Mouse (Mus musculus): ENCODE measurements around the gene Spp1. TPM values are rescaled to one million over a fixed set of nuclear protein-coding genes. Genes with fewer than 3 reads are reported as not detected.

Spp1 gene
- 7.1 and 65.2 TPM in 2 replicates for polyA plus RNA-seq (2014; fragmentation: Nextera tagmentation; extraction: Ambion mirVana)

DNA sequence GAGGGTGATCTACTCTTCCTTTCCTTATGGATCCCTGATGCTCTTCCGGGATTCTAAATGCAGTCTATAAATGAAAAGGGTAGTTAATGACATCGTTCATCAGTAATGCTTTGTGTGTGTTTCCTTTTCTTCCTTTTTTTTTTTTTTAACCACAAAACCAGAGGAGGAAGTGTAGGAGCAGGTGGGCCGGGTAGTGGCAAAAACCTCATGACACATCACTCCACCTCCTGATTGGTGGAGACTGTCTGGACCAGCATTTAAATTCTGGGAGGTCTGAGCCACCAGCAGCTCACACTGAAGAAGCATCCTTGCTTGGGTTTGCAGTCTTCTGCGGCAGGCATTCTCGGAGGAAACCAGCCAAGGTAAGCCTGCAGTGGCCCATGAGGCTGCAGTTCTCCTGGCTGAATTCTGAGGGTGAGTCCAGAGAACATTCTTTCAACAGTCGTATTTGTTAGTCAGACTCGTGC lies at the start of gene Spp1:
Gene Spp1, plus strand, starts transcription at position 284 of the 467 bp plus-strand sequence.
- H3K9ac ChIP-seq (replicated peaks; ENCODE audit: low read length), result no peak within 1 kb of the TSS
- WGBS, result 72% methylated on average over 7 of the region's 7 CpGs
- no peak within 1 kb of the TSS for H3K27ac ChIP-seq (replicated peaks; ENCODE audit: low read depth, low read length)
- DNase-seq (no peak), ATAC-seq (ENCODE audit: low FRiP score, low TSS enrichment) (no peak)
- no peak within 1 kb of the TSS for H3K4me2 ChIP-seq (ENCODE audit: low read length)
- no peaks in the 10 kb centered on the region for H3K9me3 ChIP-seq (ENCODE audit: control insufficient read depth, low read length)
- no peaks in the 10 kb centered on the region for H3K36me3 ChIP-seq (ENCODE audit: control insufficient read depth, insufficient read depth, low read length)
- no peaks in the 10 kb centered on the region for H3K27me3 ChIP-seq (ENCODE audit: control insufficient read depth, insufficient read depth, low read length)
- H3K4me1 ChIP-seq (ENCODE audit: control insufficient read depth, insufficient read depth, low read length), result no peaks in the 10 kb centered on the region
- no peak within 1 kb of the TSS for H3K4me3 ChIP-seq (replicated peaks; ENCODE audit: low read depth, low read length)

DNA sequence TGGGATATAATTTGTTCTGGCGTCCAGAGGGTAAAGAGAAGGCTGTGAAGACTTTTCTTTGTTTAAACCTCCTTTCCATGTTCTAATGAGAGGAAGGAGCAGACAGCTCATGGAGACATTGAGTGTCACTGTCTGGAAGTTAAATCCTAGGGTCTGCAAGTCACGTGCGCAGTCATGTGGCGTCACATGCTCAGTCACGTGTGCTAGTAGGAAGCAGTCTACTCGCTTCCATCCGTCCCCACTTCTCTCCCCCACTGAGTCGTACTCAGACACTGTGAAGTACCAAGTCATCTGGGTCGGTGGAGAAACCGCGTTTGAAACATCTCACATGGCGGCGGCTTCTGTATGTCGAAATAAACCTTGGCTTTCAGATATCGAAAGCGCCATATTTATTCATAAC lies 49.4 kb upstream of the Spp1 start:
- no peak for DNase-seq
- WGBS, result 93% methylated on average over 16 of the region's 16 CpGs
- no peak overlapping the region for H3K27ac ChIP-seq (replicated peaks; ENCODE audit: low read depth, low read length)
- no peak for ATAC-seq (ENCODE audit: low FRiP score, low TSS enrichment)
- H3K9me3 ChIP-seq (ENCODE audit: control insufficient read depth, low read length), result no peaks in the 10 kb centered on the region
- no peaks in the 10 kb centered on the region for H3K4me1 ChIP-seq (ENCODE audit: control insufficient read depth, insufficient read depth, low read length)
- no peak overlapping the region for H3K4me3 ChIP-seq (replicated peaks; ENCODE audit: low read depth, low read length)
- H3K4me2 ChIP-seq (ENCODE audit: low read length), result no peak overlapping the region
- H3K27me3 ChIP-seq (ENCODE audit: control insufficient read depth, insufficient read depth, low read length), result no peaks in the 10 kb centered on the region
- H3K9ac ChIP-seq (replicated peaks; ENCODE audit: low read length), result no peak overlapping the region
- no peaks in the 10 kb centered on the region for H3K36me3 ChIP-seq (ENCODE audit: control insufficient read depth, insufficient read depth, low read length)

DNA sequence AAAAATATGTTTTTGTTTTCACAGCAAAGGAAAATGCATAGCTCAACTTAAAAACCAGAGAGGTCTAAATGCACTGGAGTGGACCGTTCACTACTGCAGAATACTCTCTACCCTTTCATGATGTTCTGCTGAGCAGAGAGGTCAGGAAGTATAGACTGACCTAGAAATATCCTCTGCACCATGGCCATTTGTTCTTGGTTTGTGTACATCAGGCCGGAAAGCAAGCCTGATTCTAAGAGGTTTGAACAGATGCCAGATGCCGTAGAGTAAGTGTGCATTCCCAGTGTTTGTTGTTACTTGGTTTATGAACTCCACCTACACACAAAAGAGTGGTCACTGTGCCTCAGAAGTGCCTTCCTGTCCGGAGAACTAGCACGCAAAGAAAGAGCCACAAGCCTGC lies 48.0 kb upstream of the Spp1 start:
- Histone ChIP-seq H3K4me2 (ENCODE audit: low read length) (no peak overlapping the region), H3K27me3 (ENCODE audit: control insufficient read depth, insufficient read depth, low read length) (no peaks in the 10 kb centered on the region), H3K4me1 (ENCODE audit: control insufficient read depth, insufficient read depth, low read length) (no peaks in the 10 kb centered on the region), H3K4me3 (replicated peaks; ENCODE audit: low read depth, low read length) (no peak overlapping the region), H3K27ac (replicated peaks; ENCODE audit: low read depth, low read length) (no peak overlapping the region), H3K9ac (replicated peaks; ENCODE audit: low read length) (no peak overlapping the region), H3K36me3 (ENCODE audit: control insufficient read depth, insufficient read depth, low read length) (no peaks in the 10 kb centered on the region), H3K9me3 (ENCODE audit: control insufficient read depth, low read length) (no peaks in the 10 kb centered on the region)
- 90% methylated on average over 5 of the region's 5 CpGs for WGBS
- DNase-seq, result no peak
- ATAC-seq (ENCODE audit: low FRiP score, low TSS enrichment), result no peak

DNA sequence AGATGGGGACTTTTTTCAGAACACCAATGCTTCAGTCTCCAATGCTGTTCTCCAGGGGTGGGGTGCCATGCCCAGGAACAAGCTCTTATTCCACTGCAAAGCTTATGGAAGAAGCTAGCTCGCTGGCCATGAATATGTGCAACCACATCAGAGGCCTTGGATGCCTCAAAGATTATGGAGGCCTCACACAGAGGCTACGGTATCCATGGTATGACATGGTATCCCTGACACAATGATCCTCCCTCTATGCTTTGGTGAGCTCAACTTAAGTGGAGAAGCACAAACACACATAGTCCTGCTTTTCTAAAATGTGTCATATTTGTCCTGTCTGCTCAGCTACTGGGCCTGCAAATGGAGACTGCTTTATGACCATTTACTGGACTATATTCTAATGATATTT lies 44.0 kb upstream of the Spp1 start:
- Histone ChIP-seq H3K4me1 (ENCODE audit: control insufficient read depth, insufficient read depth, low read length) (no peaks in the 10 kb centered on the region), H3K36me3 (ENCODE audit: control insufficient read depth, insufficient read depth, low read length) (no peaks in the 10 kb centered on the region), H3K27me3 (ENCODE audit: control insufficient read depth, insufficient read depth, low read length) (no peaks in the 10 kb centered on the region), H3K9me3 (ENCODE audit: control insufficient read depth, low read length) (no peaks in the 10 kb centered on the region), H3K4me2 (ENCODE audit: low read length) (no peak overlapping the region), H3K27ac (replicated peaks; ENCODE audit: low read depth, low read length) (no peak overlapping the region), H3K4me3 (replicated peaks; ENCODE audit: low read depth, low read length) (no peak overlapping the region), H3K9ac (replicated peaks; ENCODE audit: low read length) (no peak overlapping the region)
- 77% methylated on average over 2 of the region's 2 CpGs for WGBS
- DNase-seq (no peak), ATAC-seq (ENCODE audit: low FRiP score, low TSS enrichment) (no peak)

DNA sequence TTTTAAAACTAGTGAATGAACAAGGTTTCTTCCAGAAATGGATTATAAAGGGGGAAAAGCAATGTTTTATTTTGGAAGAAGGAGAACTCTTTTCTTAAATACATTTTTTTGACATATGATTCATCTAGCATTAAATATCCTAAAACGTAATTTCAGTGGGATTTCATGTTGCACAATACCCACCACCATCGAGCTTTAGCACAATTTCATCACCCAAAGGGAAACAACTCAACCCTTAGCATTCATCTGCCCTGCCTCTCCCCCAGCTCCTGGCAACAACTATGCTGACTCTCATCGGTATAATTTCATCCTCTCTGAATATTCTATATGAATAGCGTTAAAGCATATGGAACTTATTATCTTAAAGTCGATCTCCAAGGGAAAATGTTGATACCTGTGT lies 42.1 kb upstream of the Spp1 start:
- Histone ChIP-seq H3K4me1 (ENCODE audit: control insufficient read depth, insufficient read depth, low read length) (no peaks in the 10 kb centered on the region), H3K27ac (replicated peaks; ENCODE audit: low read depth, low read length) (no peak overlapping the region), H3K27me3 (ENCODE audit: control insufficient read depth, insufficient read depth, low read length) (no peaks in the 10 kb centered on the region), H3K9me3 (ENCODE audit: control insufficient read depth, low read length) (no peaks in the 10 kb centered on the region), H3K4me2 (ENCODE audit: low read length) (no peak overlapping the region), H3K4me3 (replicated peaks; ENCODE audit: low read depth, low read length) (no peak overlapping the region), H3K36me3 (ENCODE audit: control insufficient read depth, insufficient read depth, low read length) (no peaks in the 10 kb centered on the region), H3K9ac (replicated peaks; ENCODE audit: low read length) (no peak overlapping the region)
- WGBS, result 89% methylated on average over 5 of the region's 5 CpGs
- ATAC-seq (ENCODE audit: low FRiP score, low TSS enrichment), result no peak
- DNase-seq, result no peak

DNA sequence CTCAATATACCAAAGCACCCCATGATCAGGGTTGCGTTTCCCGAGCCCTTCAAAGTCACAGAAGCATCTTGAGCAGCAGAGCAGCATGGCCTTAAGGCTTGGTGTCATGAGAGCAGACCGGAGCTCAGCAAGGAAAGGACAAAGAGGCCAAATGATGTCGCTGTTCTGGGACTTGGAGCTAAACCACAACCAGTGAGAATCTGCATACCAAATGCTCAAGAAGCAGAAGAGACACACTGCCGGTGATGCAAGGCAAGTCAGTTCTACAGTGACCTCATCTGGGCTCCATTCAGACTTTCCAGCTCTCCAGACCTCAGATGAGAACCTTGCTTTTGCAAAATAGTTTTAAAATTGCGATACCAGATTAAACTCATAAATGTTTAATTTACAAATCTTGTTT lies 38.6 kb upstream of the Spp1 start:
- Histone ChIP-seq H3K27ac (replicated peaks; ENCODE audit: low read depth, low read length) (no peak overlapping the region), H3K9ac (replicated peaks; ENCODE audit: low read length) (no peak overlapping the region), H3K9me3 (ENCODE audit: control insufficient read depth, low read length) (no peaks in the 10 kb centered on the region), H3K4me1 (ENCODE audit: control insufficient read depth, insufficient read depth, low read length) (no peaks in the 10 kb centered on the region), H3K4me3 (replicated peaks; ENCODE audit: low read depth, low read length) (no peak overlapping the region), H3K4me2 (ENCODE audit: low read length) (no peak overlapping the region), H3K36me3 (ENCODE audit: control insufficient read depth, insufficient read depth, low read length) (no peaks in the 10 kb centered on the region), H3K27me3 (ENCODE audit: control insufficient read depth, insufficient read depth, low read length) (no peaks in the 10 kb centered on the region)
- ATAC-seq (ENCODE audit: low FRiP score, low TSS enrichment) (no peak), DNase-seq (no peak)
- WGBS, result 75% methylated on average over 6 of the region's 6 CpGs

DNA sequence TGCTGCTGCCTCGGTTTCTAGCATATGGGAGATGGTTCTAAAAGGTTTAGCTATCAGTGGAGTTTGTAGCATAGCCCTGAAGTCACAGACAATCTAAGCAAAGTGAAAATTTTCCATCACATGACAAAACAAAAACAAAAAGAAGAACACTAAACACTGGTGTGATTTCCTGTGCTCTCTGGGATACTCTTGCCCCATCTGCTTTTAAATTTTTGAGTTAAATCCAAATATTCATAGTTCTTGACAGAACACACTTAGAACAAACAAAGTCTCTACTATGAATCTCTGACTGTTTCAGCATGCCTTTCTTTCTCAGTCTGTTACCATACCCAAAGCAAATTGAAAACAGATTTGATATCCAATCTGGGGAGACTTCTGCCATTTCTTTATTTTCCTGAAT lies 36.9 kb upstream of the Spp1 start:
- no peak for DNase-seq
- no peak overlapping the region for H3K9ac ChIP-seq (replicated peaks; ENCODE audit: low read length)
- H3K27me3 ChIP-seq (ENCODE audit: control insufficient read depth, insufficient read depth, low read length), result no peaks in the 10 kb centered on the region
- WGBS, result 71% methylated on average over 1 of the region's 1 CpGs
- H3K4me2 ChIP-seq (ENCODE audit: low read length), result no peak overlapping the region
- ATAC-seq (ENCODE audit: low FRiP score, low TSS enrichment), result no peak
- H3K27ac ChIP-seq (replicated peaks; ENCODE audit: low read depth, low read length), result no peak overlapping the region
- no peaks in the 10 kb centered on the region for H3K4me1 ChIP-seq (ENCODE audit: control insufficient read depth, insufficient read depth, low read length)
- H3K9me3 ChIP-seq (ENCODE audit: control insufficient read depth, low read length), result no peaks in the 10 kb centered on the region
- no peaks in the 10 kb centered on the region for H3K36me3 ChIP-seq (ENCODE audit: control insufficient read depth, insufficient read depth, low read length)
- H3K4me3 ChIP-seq (replicated peaks; ENCODE audit: low read depth, low read length), result no peak overlapping the region

DNA sequence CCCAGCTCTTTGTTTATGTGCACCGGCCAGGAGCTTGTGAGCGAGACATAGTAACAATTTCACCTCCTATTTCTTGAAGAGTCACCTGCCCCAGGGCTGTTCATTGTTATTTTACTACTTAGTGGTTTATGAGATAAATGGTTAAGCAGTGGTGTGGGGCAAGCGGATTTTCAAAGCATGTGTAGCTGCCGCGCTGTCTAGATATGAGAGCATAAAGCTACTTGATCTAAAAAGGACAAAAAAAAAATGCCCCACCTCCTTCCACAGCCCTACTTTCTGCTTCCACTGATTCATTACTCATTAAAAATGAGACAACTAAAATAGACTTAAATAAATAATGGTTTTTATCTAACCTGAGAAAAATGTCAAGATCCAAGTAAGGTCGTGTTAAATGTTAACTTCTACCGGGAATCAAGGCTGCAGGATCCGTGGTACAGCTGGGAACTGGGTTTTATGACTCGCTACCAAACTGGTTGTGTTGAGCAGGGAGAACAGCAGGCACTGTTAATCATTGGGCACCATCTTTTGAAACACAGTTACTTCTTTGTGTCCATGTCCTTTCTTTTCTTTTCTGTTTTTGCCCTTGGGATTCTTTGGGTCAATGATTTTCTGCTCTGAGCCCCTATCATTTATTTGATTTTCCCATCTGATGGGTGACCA lies 35.5 kb upstream of the Spp1 start:
- ATAC-seq (ENCODE audit: low FRiP score, low TSS enrichment) (no peak), DNase-seq (no peak)
- 70% methylated on average over 9 of the region's 9 CpGs for WGBS
- H3K27ac ChIP-seq (replicated peaks; ENCODE audit: low read depth, low read length), result no peak overlapping the region
- no peaks in the 10 kb centered on the region for H3K4me1 ChIP-seq (ENCODE audit: control insufficient read depth, insufficient read depth, low read length)
- no peaks in the 10 kb centered on the region for H3K27me3 ChIP-seq (ENCODE audit: control insufficient read depth, insufficient read depth, low read length)
- H3K9me3 ChIP-seq (ENCODE audit: control insufficient read depth, low read length), result no peaks in the 10 kb centered on the region
- H3K4me2 ChIP-seq (ENCODE audit: low read length), result no peak overlapping the region
- H3K9ac ChIP-seq (replicated peaks; ENCODE audit: low read length), result no peak overlapping the region
- H3K36me3 ChIP-seq (ENCODE audit: control insufficient read depth, insufficient read depth, low read length), result no peaks in the 10 kb centered on the region
- H3K4me3 ChIP-seq (replicated peaks; ENCODE audit: low read depth, low read length), result no peak overlapping the region

DNA sequence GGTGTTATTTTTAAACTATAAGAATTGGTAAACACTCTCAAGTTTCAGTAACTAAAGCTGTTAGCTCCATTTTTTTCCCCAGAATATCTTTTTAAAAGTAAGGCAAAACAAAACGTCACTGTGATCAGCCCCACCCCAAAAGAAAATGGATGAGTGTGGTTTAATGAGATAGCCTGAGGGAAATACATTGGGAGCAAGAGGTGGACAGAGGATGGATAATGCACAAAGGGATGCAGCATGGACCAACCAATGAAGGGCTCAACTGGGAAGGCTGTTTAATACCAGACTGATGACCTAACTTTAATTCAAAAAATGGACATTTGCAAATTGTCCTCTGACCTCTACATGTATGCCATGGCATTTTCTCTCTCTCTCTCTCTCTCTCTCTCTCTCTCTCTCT lies 34.9 kb upstream of the Spp1 start:
- Histone ChIP-seq H3K4me3 (replicated peaks; ENCODE audit: low read depth, low read length) (no peak overlapping the region), H3K27me3 (ENCODE audit: control insufficient read depth, insufficient read depth, low read length) (no peaks in the 10 kb centered on the region), H3K9me3 (ENCODE audit: control insufficient read depth, low read length) (no peaks in the 10 kb centered on the region), H3K9ac (replicated peaks; ENCODE audit: low read length) (no peak overlapping the region), H3K4me2 (ENCODE audit: low read length) (no peak overlapping the region), H3K4me1 (ENCODE audit: control insufficient read depth, insufficient read depth, low read length) (no peaks in the 10 kb centered on the region), H3K36me3 (ENCODE audit: control insufficient read depth, insufficient read depth, low read length) (no peaks in the 10 kb centered on the region), H3K27ac (replicated peaks; ENCODE audit: low read depth, low read length) (no peak overlapping the region)
- WGBS, result 67% methylated on average over 1 of the region's 1 CpGs
- DNase-seq (no peak), ATAC-seq (ENCODE audit: low FRiP score, low TSS enrichment) (no peak)

All from midbrain, embryonic 14.5 days (tissue).